Mouse (Mus musculus): ENCODE measurements around the gene Foxo3. TPM values are rescaled to one million over a fixed set of nuclear protein-coding genes. Genes with fewer than 3 reads are reported as not detected.
A peak's percentile ranks its signal among the peaks of the same experiment; 100 is the strongest.

Foxo3 gene
- polyA plus RNA-seq, 1 experiment, result 30.2 TPM

GRCm38 (mm10) chr10:42299426-42299825 lies 22.9 kb upstream of the Foxo3 start:
- H3K4me1 ChIP-seq (ENCODE audit: control insufficient read depth, insufficient read depth, low read length), result peaks cover 2% of the 10 kb centered on the region
- no peak for TF ChIP-seq POLR2A (IDR thresholded peaks at IDR 0.05; ENCODE audit: low read depth, low read length)
- TF ChIP-seq CTCF (IDR thresholded peaks at IDR 0.05; ENCODE audit: borderline replicate concordance, insufficient read depth, low read length), result no peak
- H3K27ac ChIP-seq (ENCODE audit: insufficient read depth, low read length), result no peak overlapping the region
- no peak overlapping the region for H3K4me3 ChIP-seq (ENCODE audit: insufficient read depth, low read length)

- Histone ChIP-seq H3K4me3 (ENCODE audit: insufficient read depth, low read length) (no peak overlapping the region), H3K4me1 (ENCODE audit: control insufficient read depth, insufficient read depth, low read length) (peaks cover 2% of the 10 kb centered on the region), H3K27ac (ENCODE audit: insufficient read depth, low read length) (no peak overlapping the region)
- TF ChIP-seq CTCF (IDR thresholded peaks at IDR 0.05; ENCODE audit: borderline replicate concordance, insufficient read depth, low read length) (no peak), POLR2A (IDR thresholded peaks at IDR 0.05; ENCODE audit: low read depth, low read length) (no peak)
Measured at GRCm38 (mm10) chr10:42297954-42298353, 21.4 kb upstream of the Foxo3 start.

DNA sequence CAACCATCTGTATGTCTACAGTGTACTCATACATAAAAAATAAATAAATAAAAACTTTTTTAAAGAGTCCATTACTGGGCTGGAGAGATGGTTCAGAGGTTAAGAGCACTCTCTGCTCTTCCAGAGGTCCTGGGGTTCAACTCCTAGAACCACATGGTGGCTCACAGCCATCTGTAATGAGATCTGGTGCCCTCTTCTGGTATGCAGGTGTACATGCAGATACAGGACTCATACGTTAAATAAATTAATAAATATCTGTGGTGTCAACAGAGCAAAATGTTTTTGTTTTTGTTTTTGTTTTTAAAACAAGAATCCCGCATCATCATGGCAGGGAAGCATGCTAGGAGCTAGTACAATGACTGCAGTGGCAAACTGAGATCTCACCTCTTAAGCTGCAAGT lies 20.6 kb upstream of the Foxo3 start:
- no peak overlapping the region for H3K4me3 ChIP-seq (ENCODE audit: insufficient read depth, low read length)
- TF ChIP-seq POLR2A (IDR thresholded peaks at IDR 0.05; ENCODE audit: low read depth, low read length) (no peak), CTCF (IDR thresholded peaks at IDR 0.05; ENCODE audit: borderline replicate concordance, insufficient read depth, low read length) (no peak)
- no peak overlapping the region for H3K27ac ChIP-seq (ENCODE audit: insufficient read depth, low read length)
- H3K4me1 ChIP-seq (ENCODE audit: control insufficient read depth, insufficient read depth, low read length), result peaks cover 2% of the 10 kb centered on the region

DNA sequence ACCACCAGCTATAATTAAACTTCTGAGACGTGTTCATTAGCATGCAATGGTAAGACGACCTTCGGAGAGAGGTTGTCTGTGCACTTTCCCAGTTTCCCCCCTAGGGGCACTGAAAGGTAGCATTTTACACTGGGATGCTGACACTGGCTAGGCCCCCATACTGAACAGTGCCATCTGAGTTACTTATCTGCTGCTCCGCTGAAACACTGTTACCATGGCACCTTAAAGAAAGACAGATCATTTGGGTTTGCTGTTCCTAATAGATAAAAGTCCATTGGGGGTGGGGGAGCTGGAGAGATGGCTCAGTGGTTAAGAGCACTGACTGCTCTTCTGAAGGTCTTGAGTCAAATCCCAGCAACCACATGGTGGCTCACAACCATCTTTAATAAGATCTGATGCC lies 20.0 kb upstream of the Foxo3 start:
- TF ChIP-seq POLR2A (IDR thresholded peaks at IDR 0.05; ENCODE audit: low read depth, low read length) (no peak), CTCF (IDR thresholded peaks at IDR 0.05; ENCODE audit: borderline replicate concordance, insufficient read depth, low read length) (no peak)
- H3K4me1 ChIP-seq (ENCODE audit: control insufficient read depth, insufficient read depth, low read length), result peaks cover 2% of the 10 kb centered on the region
- H3K27ac ChIP-seq (ENCODE audit: insufficient read depth, low read length), result no peak overlapping the region
- no peak overlapping the region for H3K4me3 ChIP-seq (ENCODE audit: insufficient read depth, low read length)

- TF ChIP-seq POLR2A (IDR thresholded peaks at IDR 0.05; ENCODE audit: low read depth, low read length) (no peak), CTCF (IDR thresholded peaks at IDR 0.05; ENCODE audit: borderline replicate concordance, insufficient read depth, low read length) (no peak)
- Histone ChIP-seq H3K4me1 (ENCODE audit: control insufficient read depth, insufficient read depth, low read length) (no peaks in the 10 kb centered on the region; the same call in none of the 2 replicates), H3K27ac (ENCODE audit: insufficient read depth, low read length) (no peak overlapping the region), H3K4me3 (ENCODE audit: insufficient read depth, low read length) (no peak overlapping the region)
Measured at GRCm38 (mm10) chr10:42295028-42295427, 18.5 kb upstream of the Foxo3 start.

DNA sequence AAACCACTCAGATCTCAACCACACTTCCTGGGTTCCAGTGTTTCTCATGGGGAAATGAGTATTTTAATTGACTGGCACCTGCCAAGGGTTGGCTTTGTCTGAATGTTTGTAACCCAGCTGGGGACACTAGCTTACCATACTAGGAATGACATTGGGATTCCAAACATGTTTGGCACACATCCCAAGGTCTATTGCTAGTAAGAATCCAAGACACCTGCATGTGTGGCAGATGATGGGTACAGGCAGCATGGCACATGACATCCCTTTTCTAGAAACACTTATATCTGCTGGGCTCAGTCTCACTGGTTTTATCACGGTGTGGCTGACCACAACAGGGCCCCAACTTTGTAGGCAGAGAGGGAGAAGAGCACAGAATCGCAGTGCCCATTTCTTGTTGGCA lies 17.8 kb upstream of the Foxo3 start:
- TF ChIP-seq CTCF (IDR thresholded peaks at IDR 0.05; ENCODE audit: borderline replicate concordance, insufficient read depth, low read length), result no peak
- TF ChIP-seq POLR2A (IDR thresholded peaks at IDR 0.05; ENCODE audit: low read depth, low read length), result no peak
- H3K4me1 ChIP-seq (ENCODE audit: control insufficient read depth, insufficient read depth, low read length), result no peaks in the 10 kb centered on the region; the same call in 1 of the 2 replicates
- H3K4me3 ChIP-seq (ENCODE audit: insufficient read depth, low read length), result no peak overlapping the region
- H3K27ac ChIP-seq (ENCODE audit: insufficient read depth, low read length), result no peak overlapping the region

GRCm38 (mm10) chr10:42293877-42294276 lies 17.3 kb upstream of the Foxo3 start:
- H3K4me1 ChIP-seq (ENCODE audit: control insufficient read depth, insufficient read depth, low read length), result no peaks in the 10 kb centered on the region
- H3K27ac ChIP-seq (ENCODE audit: insufficient read depth, low read length), result no peak overlapping the region
- H3K4me3 ChIP-seq (ENCODE audit: insufficient read depth, low read length), result no peak overlapping the region
- TF ChIP-seq POLR2A (IDR thresholded peaks at IDR 0.05; ENCODE audit: low read depth, low read length), result no peak
- no peak for TF ChIP-seq CTCF (IDR thresholded peaks at IDR 0.05; ENCODE audit: borderline replicate concordance, insufficient read depth, low read length)

GRCm38 (mm10) chr10:42291360-42291759 lies 14.8 kb upstream of the Foxo3 start:
- no peak overlapping the region for H3K4me3 ChIP-seq (ENCODE audit: insufficient read depth, low read length)
- peak; percentile 38 for TF ChIP-seq CTCF (IDR thresholded peaks at IDR 0.05; ENCODE audit: borderline replicate concordance, insufficient read depth, low read length)
- no peak for TF ChIP-seq POLR2A (IDR thresholded peaks at IDR 0.05; ENCODE audit: low read depth, low read length)

GRCm38 (mm10) chr10:42287666-42288065 lies 11.1 kb upstream of the Foxo3 start:
- no peak overlapping the region for H3K27ac ChIP-seq (ENCODE audit: insufficient read depth, low read length)
- no peak for TF ChIP-seq POLR2A (IDR thresholded peaks at IDR 0.05; ENCODE audit: low read depth, low read length)
- TF ChIP-seq CTCF (IDR thresholded peaks at IDR 0.05; ENCODE audit: borderline replicate concordance, insufficient read depth, low read length), result no peak
- no peak overlapping the region for H3K4me3 ChIP-seq (ENCODE audit: insufficient read depth, low read length)
- no peaks in the 10 kb centered on the region for H3K4me1 ChIP-seq (ENCODE audit: control insufficient read depth, insufficient read depth, low read length)

More at GRCm38 (mm10) chr10:42291360-42291759, 14.8 kb upstream of the Foxo3 start:
- no peaks in the 10 kb centered on the region for H3K4me1 ChIP-seq (ENCODE audit: control insufficient read depth, insufficient read depth, low read length)
- no peak overlapping the region for H3K27ac ChIP-seq (ENCODE audit: insufficient read depth, low read length)

- Histone ChIP-seq H3K4me1 (ENCODE audit: control insufficient read depth, insufficient read depth, low read length) (no peaks in the 10 kb centered on the region), H3K27ac (ENCODE audit: insufficient read depth, low read length) (no peak overlapping the region), H3K4me3 (ENCODE audit: insufficient read depth, low read length) (peak overlapping the region; percentile 82)
- TF ChIP-seq POLR2A (IDR thresholded peaks at IDR 0.05; ENCODE audit: low read depth, low read length) (no peak), CTCF (IDR thresholded peaks at IDR 0.05; ENCODE audit: borderline replicate concordance, insufficient read depth, low read length) (no peak)
Measured at GRCm38 (mm10) chr10:42278307-42278850, 1.8 kb upstream of the Foxo3 start.

All from embryonic fibroblast, embryonic 13.5 days (primary cell).